Mouse (Mus musculus) hindbrain, postnatal 0 days (tissue): ENCODE results near the gene Doc2a. TPM values are rescaled to one million over a fixed set of nuclear protein-coding genes. Genes with fewer than 3 reads are reported as not detected.

Experiments
- ATAC-seq: fragments of 200-750 bp; cut with Nextera tagmentation; 2 replicates; pipeline ENCODE4 v1.8.0; 2017; ENCODE audit warnings: mild to moderate bottlenecking, moderate TSS enrichment, moderate library complexity
- DNase-seq: peaks from one replicate; pipeline ENCODE4 v3.0.0-alpha.2; 2015; ENCODE audit warnings: low spot score
- H3K27ac ChIP-seq: fragments of 300-500 bp; sonication (generic); 2 replicates; pipeline ENCODE4 v1.5.1; 2014; ENCODE audit warnings: mild to moderate bottlenecking
- H3K27me3 ChIP-seq: fragments of 300-500 bp; sonication (generic); 2 replicates; pipeline ENCODE4 v1.6.1; 2014; ENCODE audit warnings: low read length, mixed read lengths; ENCODE audit not compliant: insufficient read depth
- H3K36me3 ChIP-seq: fragments of 300-500 bp; sonication (generic); 2 replicates; pipeline ENCODE4 v1.6.1; 2014; ENCODE audit warnings: low read length, mixed read lengths; ENCODE audit not compliant: insufficient read depth
- H3K4me1 ChIP-seq: fragments of 300-500 bp; sonication (generic); 2 replicates; pipeline ENCODE4 v1.6.1; 2014; ENCODE audit warnings: antibody characterized with exemption, low read length, mixed read lengths; ENCODE audit not compliant: insufficient read depth
- H3K4me2 ChIP-seq: fragments of 300-500 bp; sonication (generic); 2 replicates; pipeline ENCODE4 v1.6.1; 2014; ENCODE audit warnings: low read depth, mild to moderate bottlenecking, low read length, moderate library complexity, mixed read lengths
- H3K4me3 ChIP-seq: fragments of 300-500 bp; sonication (generic); 2 replicates; pipeline ENCODE4 v1.5.1; 2014; ENCODE audit warnings: low read length
- H3K9ac ChIP-seq: fragments of 300-500 bp; sonication (generic); replicated peaks from 2 replicates; pipeline ENCODE4 v1.6.1; 2014; ENCODE audit warnings: mild to moderate bottlenecking, low read length, moderate library complexity, mixed read lengths
- H3K9me3 ChIP-seq: fragments of 300-500 bp; sonication (generic); 2 replicates; pipeline ENCODE4 v1.6.1; 2016; ENCODE audit warnings: low read length, mixed read lengths
- CTCF ChIP-seq: IDR thresholded peaks from 2 replicates; pipeline ENCODE4 v1.5.1; 2016; ENCODE audit warnings: antibody characterized with exemption, control low read depth, low read depth
- WGBS: fragments of 180-500 bp; shearing (Covaris S2); extraction: QIAGEN DNeasy Blood & Tissue Kit; methylation state at CpG from one replicate; pipeline ENCODE4 v1.1.7; 2014; 5-methylcytosine and 5-hydroxymethylcytosine counted together
- polyA plus RNA-seq: library from polyadenylated mRNA; unstranded; fragments of >200 nt; fragmentation: Nextera tagmentation; extraction: Ambion mirVana; gene quantifications from 2 replicates; pipeline ENCODE4 v1.2.1, GENCODE M21; 2015
- total RNA-seq: library from RNA; depleted of rRNA; stranded (reverse); fragments of >200 nt; gene quantifications from 2 replicates; pipeline ENCODE4 v1.2.3, GENCODE M21; 2014

Gene Doc2a
- total and polyA plus RNA-seq, 2 experiments from 2014 or later: 37.6 to 57.3 TPM

- peak; percentile 16; the same call in 1 of the 2 replicates for TF ChIP-seq CTCF
- peak; percentile 81 for ATAC-seq
- Histone ChIP-seq H3K4me1 (peaks cover 12% of the 10 kb centered on the region), H3K4me3 (peak within 1 kb of the TSS; percentile 56), H3K27me3 (no peaks in the 10 kb centered on the region), H3K27ac (peak within 1 kb of the TSS; percentile 80), H3K36me3 (peaks cover 20% of the 10 kb centered on the region; the same call in 1 of the 2 replicates), H3K9ac (peak within 1 kb of the TSS; percentile 59), H3K4me2 (peak within 1 kb of the TSS; percentile 75), H3K9me3 (no peaks in the 10 kb centered on the region)
- WGBS: under 1% methylated on average over 41 of the region's 41 CpGs
- DNase-seq: peak; percentile 99
Measured at GRCm38 (mm10) chr7:126862147-126862784, 15.1 kb downstream of the Doc2a start, which contains the start of gene Ino80e. Gene Ino80e (minus strand): TSS chr7:126862377.

GRCm38 (mm10) chr7:126863791-126864190, 16.6 kb downstream of the Doc2a start:
- H3K4me1 ChIP-seq: peaks cover 12% of the 10 kb centered on the region
- H3K4me2 ChIP-seq: peak overlapping the region; percentile 75
- DNase-seq (no peak), ATAC-seq (no peak)
- no peaks in the 10 kb centered on the region for H3K27me3 ChIP-seq
- H3K9me3 ChIP-seq: no peaks in the 10 kb centered on the region
- peak overlapping the region; percentile 80; the same call in 1 of the 2 replicates for H3K27ac ChIP-seq
- H3K9ac ChIP-seq: peak overlapping the region; percentile 59
- H3K4me3 ChIP-seq: peak overlapping the region; percentile 56; the same call in 1 of the 2 replicates
- no peak for TF ChIP-seq CTCF
- peaks cover 28% of the 10 kb centered on the region; the same call in 1 of the 2 replicates for H3K36me3 ChIP-seq
- WGBS: 51% methylated on average over 6 of the region's 6 CpGs

- Histone ChIP-seq H3K9ac (no peak overlapping the region), H3K27ac (no peak overlapping the region), H3K36me3 (peaks cover 65% of the 10 kb centered on the region), H3K4me2 (no peak overlapping the region), H3K9me3 (no peaks in the 10 kb centered on the region), H3K27me3 (no peaks in the 10 kb centered on the region), H3K4me1 (peaks cover 11% of the 10 kb centered on the region), H3K4me3 (no peak overlapping the region)
- ATAC-seq (no peak), DNase-seq (no peak)
- TF ChIP-seq CTCF: no peak
- WGBS: 95% methylated on average over 2 of the region's 2 CpGs
Measured at GRCm38 (mm10) chr7:126867534-126867933, 20.3 kb downstream of the Doc2a start.

- peaks cover 69% of the 10 kb centered on the region for H3K36me3 ChIP-seq
- TF ChIP-seq CTCF: no peak
- H3K4me1 ChIP-seq: peaks cover 8% of the 10 kb centered on the region
- H3K27ac ChIP-seq: no peak overlapping the region
- H3K9me3 ChIP-seq: no peaks in the 10 kb centered on the region
- no peaks in the 10 kb centered on the region for H3K27me3 ChIP-seq
- no peak overlapping the region for H3K9ac ChIP-seq
- WGBS: 84% methylated on average over 12 of the region's 12 CpGs
- no peak overlapping the region for H3K4me2 ChIP-seq
- DNase-seq (no peak), ATAC-seq (no peak)
- no peak overlapping the region for H3K4me3 ChIP-seq
Measured at GRCm38 (mm10) chr7:126868003-126868402, 20.8 kb downstream of the Doc2a start.

GRCm38 (mm10) chr7:126869780-126870519, 22.7 kb downstream of the Doc2a start:
- 87% methylated on average over 23 of the region's 23 CpGs for WGBS
- Histone ChIP-seq H3K27me3 (no peaks in the 10 kb centered on the region), H3K4me2 (no peak overlapping the region), H3K9ac (no peak overlapping the region), H3K27ac (no peak overlapping the region), H3K4me3 (no peak overlapping the region), H3K4me1 (no peaks in the 10 kb centered on the region), H3K36me3 (peaks cover 89% of the 10 kb centered on the region), H3K9me3 (no peaks in the 10 kb centered on the region)
- ATAC-seq (no peak), DNase-seq (no peak)
- no peak for TF ChIP-seq CTCF

GRCm38 (mm10) chr7:126870520-126870891, 23.3 kb downstream of the Doc2a start:
- Histone ChIP-seq H3K4me1 (no peaks in the 10 kb centered on the region), H3K9me3 (no peaks in the 10 kb centered on the region), H3K4me3 (no peak overlapping the region), H3K27me3 (no peaks in the 10 kb centered on the region), H3K36me3 (peaks cover 94% of the 10 kb centered on the region), H3K4me2 (no peak overlapping the region), H3K27ac (no peak overlapping the region), H3K9ac (no peak overlapping the region)
- ATAC-seq (no peak), DNase-seq (no peak)
- no peak for TF ChIP-seq CTCF
- 98% methylated on average over 2 of the region's 2 CpGs for WGBS
